Mouse (Mus musculus) megakaryocyte, embryonic 14.5 days (primary cell): Measurements from ENCODE around the gene Ptov1. TPM values are rescaled to one million over a fixed set of nuclear protein-coding genes. Genes with fewer than 3 reads are reported as not detected.

Experiments used
- H3K27me3 ChIP-seq: replicated peaks from 2 replicates; pipeline ENCODE3; 2012; ENCODE audit warnings: inconsistent platforms
- H3K36me3 ChIP-seq: replicated peaks from 2 replicates; pipeline ENCODE3; 2012; ENCODE audit warnings: low read length, inconsistent platforms, mixed read lengths
- H3K4me1 ChIP-seq: 2 replicates; pipeline ENCODE4 v1.6.1; 2012; ENCODE audit warnings: inconsistent platforms
- H3K4me3 ChIP-seq: replicated peaks from 2 replicates; pipeline ENCODE3; 2012; ENCODE audit warnings: moderate library complexity, mild to moderate bottlenecking, inconsistent platforms
- H3K9me3 ChIP-seq: 2 replicates; pipeline ENCODE4 v1.6.1; 2012; ENCODE audit warnings: inconsistent platforms
- FLI1 ChIP-seq: IDR thresholded peaks from 2 replicates; pipeline ENCODE4 v1.6.1; 2012; ENCODE audit warnings: low read length, inconsistent platforms, mixed read lengths
- GATA1 ChIP-seq: IDR thresholded peaks from 3 replicates; pipeline ENCODE4 v1.6.1; 2012; ENCODE audit warnings: mixed read lengths, low read length, inconsistent platforms, borderline replicate concordance
- polyA plus RNA-seq: library from polyadenylated mRNA; stranded (reverse); fragments of >175 nt; gene quantifications from 2 replicates; pipeline ENCODE4 v1.2.3, GENCODE M21; 2012; ENCODE audit warnings: low replicate concordance; ENCODE audit not compliant: insufficient read depth

Ptov1 gene
- polyA plus RNA-seq, 1 experiment = 191 TPM

- no peaks in the 10 kb centered on the region for H3K9me3 ChIP-seq
- peaks cover 75% of the 10 kb centered on the region for H3K36me3 ChIP-seq
- H3K4me3 ChIP-seq = peak overlapping the region; percentile 50
- TF ChIP-seq GATA1 (no peak), FLI1 (no peak)
- H3K4me1 ChIP-seq = peaks cover 73% of the 10 kb centered on the region
- no peaks in the 10 kb centered on the region for H3K27me3 ChIP-seq
These were observed 24.6 kb downstream of the Ptov1 start for GRCm38 (mm10) chr7:44845006-44845405.

GRCm38 (mm10) chr7:44841825-44842463 lies 27.6 kb downstream of the Ptov1 start:
- Histone ChIP-seq H3K9me3 (peaks cover 2% of the 10 kb centered on the region; the same call in 1 of the 2 replicates), H3K27me3 (no peaks in the 10 kb centered on the region), H3K36me3 (peaks cover 100% of the 10 kb centered on the region), H3K4me3 (peak overlapping the region; percentile 62), H3K4me1 (peaks cover 88% of the 10 kb centered on the region)
- TF ChIP-seq FLI1 = no peak
- TF ChIP-seq GATA1 = no peak

DNA sequence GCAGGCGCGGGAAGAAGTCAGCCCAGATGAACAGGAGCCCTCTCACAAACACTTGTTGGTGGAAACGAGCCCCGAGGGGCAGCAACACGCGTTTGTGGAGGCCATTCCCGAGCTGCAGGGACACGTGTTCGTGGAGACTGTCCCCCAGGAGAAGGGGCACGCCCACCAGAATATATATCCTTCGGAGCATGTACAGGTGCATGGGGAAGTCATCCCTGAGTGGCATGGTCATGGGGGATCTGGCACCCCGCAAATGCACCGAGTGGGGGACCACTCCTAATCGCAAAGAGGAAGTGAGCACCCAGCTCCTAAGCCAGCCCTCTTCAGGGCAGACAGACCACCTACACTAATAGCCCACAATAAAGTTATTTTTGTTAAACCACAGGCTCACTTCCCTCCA lies 29.2 kb downstream of the Ptov1 start:
- TF ChIP-seq GATA1 = no peak
- no peak for TF ChIP-seq FLI1
- H3K27me3 ChIP-seq = no peaks in the 10 kb centered on the region
- H3K9me3 ChIP-seq = peaks cover 2% of the 10 kb centered on the region; the same call in 1 of the 2 replicates
- H3K4me1 ChIP-seq = peaks cover 90% of the 10 kb centered on the region
- H3K36me3 ChIP-seq = peaks cover 100% of the 10 kb centered on the region
- H3K4me3 ChIP-seq = no peak overlapping the region

- no peak for TF ChIP-seq GATA1
- no peak for TF ChIP-seq FLI1
- Histone ChIP-seq H3K9me3 (peaks cover 2% of the 10 kb centered on the region; the same call in 1 of the 2 replicates), H3K4me3 (peak overlapping the region; percentile 72), H3K4me1 (peaks cover 92% of the 10 kb centered on the region), H3K27me3 (no peaks in the 10 kb centered on the region), H3K36me3 (peaks cover 100% of the 10 kb centered on the region)
These were observed 29.9 kb downstream of the Ptov1 start for GRCm38 (mm10) chr7:44839491-44840191.

- peaks cover 94% of the 10 kb centered on the region for H3K4me1 ChIP-seq
- TF ChIP-seq GATA1 = no peak
- no peak for TF ChIP-seq FLI1
- no peaks in the 10 kb centered on the region for H3K27me3 ChIP-seq
- peaks cover 2% of the 10 kb centered on the region; the same call in 1 of the 2 replicates for H3K9me3 ChIP-seq
- peaks cover 100% of the 10 kb centered on the region for H3K36me3 ChIP-seq
- H3K4me3 ChIP-seq = peak overlapping the region; percentile 72
These were observed 30.5 kb downstream of the Ptov1 start for GRCm38 (mm10) chr7:44839171-44839490.

DNA sequence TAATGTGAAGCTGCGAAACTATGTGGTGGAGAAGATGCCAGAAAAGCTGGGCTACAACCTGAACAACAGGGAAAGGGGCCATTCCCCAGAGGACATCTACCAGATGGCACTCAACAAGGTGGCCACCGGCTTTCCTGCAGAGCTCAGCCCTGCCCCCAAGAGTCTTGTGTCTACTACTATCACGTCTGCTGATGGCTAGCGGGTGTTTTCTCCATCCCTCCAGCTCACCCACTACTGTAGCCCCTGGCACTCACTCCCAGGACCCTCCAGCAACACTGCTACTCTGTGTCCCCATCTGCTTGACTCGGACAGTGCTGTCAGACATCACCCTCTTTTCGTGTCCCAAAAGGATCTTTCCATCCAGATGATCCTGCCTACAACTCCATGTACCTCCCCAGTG lies 31.5 kb downstream of the Ptov1 start:
- Histone ChIP-seq H3K9me3 (peaks cover 2% of the 10 kb centered on the region; the same call in 1 of the 2 replicates), H3K4me3 (no peak overlapping the region), H3K4me1 (peaks cover 91% of the 10 kb centered on the region), H3K27me3 (no peaks in the 10 kb centered on the region), H3K36me3 (peaks cover 96% of the 10 kb centered on the region)
- TF ChIP-seq FLI1 = no peak
- no peak for TF ChIP-seq GATA1

GRCm38 (mm10) chr7:44836423-44837053 lies 33.0 kb downstream of the Ptov1 start:
- Histone ChIP-seq H3K9me3 (peaks cover 2% of the 10 kb centered on the region; the same call in 1 of the 2 replicates), H3K4me1 (peaks cover 86% of the 10 kb centered on the region), H3K27me3 (no peaks in the 10 kb centered on the region), H3K4me3 (peak overlapping the region; percentile 42), H3K36me3 (peaks cover 96% of the 10 kb centered on the region)
- TF ChIP-seq FLI1 (no peak), GATA1 (no peak)

- Histone ChIP-seq H3K27me3 (no peaks in the 10 kb centered on the region), H3K4me1 (peaks cover 89% of the 10 kb centered on the region), H3K4me3 (peak overlapping the region; percentile 19), H3K9me3 (peaks cover 2% of the 10 kb centered on the region; the same call in 1 of the 2 replicates), H3K36me3 (peaks cover 96% of the 10 kb centered on the region)
- no peak for TF ChIP-seq FLI1
- no peak for TF ChIP-seq GATA1
These were observed 33.6 kb downstream of the Ptov1 start for GRCm38 (mm10) chr7:44836016-44836404.

DNA sequence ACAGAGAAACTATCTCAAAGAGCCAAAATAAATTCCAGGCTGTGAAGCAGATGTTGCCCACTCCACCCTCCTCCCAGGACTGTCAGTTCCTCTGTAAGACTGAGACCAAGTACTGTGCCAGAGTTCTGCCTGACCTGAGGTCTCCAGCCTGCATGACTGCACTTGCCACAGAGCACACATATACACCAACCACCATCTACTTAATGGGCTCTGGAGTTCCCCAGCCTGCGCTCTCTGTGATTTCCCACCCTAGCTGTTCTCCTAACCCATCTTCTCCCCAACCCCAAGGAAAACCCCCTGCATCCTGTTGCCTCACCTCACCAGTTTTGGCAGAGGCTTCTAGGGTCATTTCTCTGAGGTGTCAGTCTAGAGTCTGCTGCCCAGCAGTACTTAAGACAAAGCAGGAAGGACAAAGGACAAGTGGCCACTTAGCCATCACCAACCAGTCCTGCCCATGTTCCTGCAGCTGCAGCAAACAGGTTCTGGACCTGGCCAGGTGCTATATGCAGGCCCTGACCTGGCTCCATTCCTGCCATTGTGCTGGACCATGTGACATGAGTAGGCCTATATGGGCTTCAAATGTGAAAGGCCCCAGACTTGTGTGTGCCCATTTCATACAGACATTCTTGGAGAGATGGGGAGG lies 34.1 kb downstream of the Ptov1 start:
- Histone ChIP-seq H3K9me3 (peaks cover 2% of the 10 kb centered on the region; the same call in 1 of the 2 replicates), H3K4me1 (peaks cover 89% of the 10 kb centered on the region), H3K4me3 (peak overlapping the region; percentile 59), H3K27me3 (no peaks in the 10 kb centered on the region), H3K36me3 (peaks cover 96% of the 10 kb centered on the region)
- no peak for TF ChIP-seq FLI1
- TF ChIP-seq GATA1 = no peak

DNA sequence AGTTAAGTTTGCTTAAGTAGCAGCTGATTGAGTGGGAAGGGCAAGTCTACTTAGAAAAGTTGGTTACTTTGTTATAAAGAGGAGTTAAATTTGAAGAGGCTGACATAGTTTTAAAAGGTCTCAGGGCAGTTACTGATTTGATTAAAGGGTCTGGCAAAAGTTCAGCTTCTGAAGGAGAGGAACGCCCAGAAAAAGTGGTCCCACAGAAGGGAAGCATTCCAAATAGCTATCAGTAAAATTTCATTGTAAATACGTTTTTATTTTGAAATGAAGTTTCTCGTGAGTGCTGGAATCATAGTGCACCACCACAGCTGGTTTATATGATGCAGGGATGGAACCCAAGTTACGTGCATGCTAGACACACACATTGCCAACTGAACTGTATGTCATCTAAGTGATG lies 36.8 kb downstream of the Ptov1 start:
- Histone ChIP-seq H3K9me3 (no peaks in the 10 kb centered on the region), H3K27me3 (no peaks in the 10 kb centered on the region), H3K36me3 (peaks cover 96% of the 10 kb centered on the region), H3K4me3 (no peak overlapping the region), H3K4me1 (peaks cover 89% of the 10 kb centered on the region)
- TF ChIP-seq GATA1 (no peak), FLI1 (no peak)
